Mouse (Mus musculus) kidney, embryonic 14.5 days (tissue): ENCODE data around the gene Gabrr2. TPM values are rescaled to one million over a fixed set of nuclear protein-coding genes. Genes with fewer than 3 reads are reported as not detected.
"Not testable (repeated sequence)": the region's sequence is repeated elsewhere in the genome, so short reads cannot be mapped to it uniquely, and the experiment has no call there.

Source experiments
- ATAC-seq: fragments of 200-750 bp; cut with Nextera tagmentation; 2 replicates; pipeline ENCODE4 v1.8.0; 2017; ENCODE audit warnings: moderate number of reproducible peaks, mild to moderate bottlenecking, moderate TSS enrichment, moderate library complexity; ENCODE audit not compliant: low FRiP score, low TSS enrichment
- H3K27ac ChIP-seq: fragments of 300-500 bp; sonication (generic); 2 replicates; pipeline ENCODE4 v1.5.1; 2014; ENCODE audit warnings: low read depth, mild to moderate bottlenecking, low read length, moderate library complexity, mixed read lengths
- H3K27me3 ChIP-seq: fragments of 300-500 bp; sonication (generic); 2 replicates; pipeline ENCODE4 v1.6.1; 2014; ENCODE audit warnings: mild to moderate bottlenecking, low read length; ENCODE audit not compliant: control insufficient read depth, insufficient read depth
- H3K36me3 ChIP-seq: fragments of 300-500 bp; sonication (generic); 2 replicates; pipeline ENCODE4 v1.6.1; 2014; ENCODE audit warnings: low read length, mixed read lengths; ENCODE audit not compliant: control insufficient read depth, insufficient read depth
- H3K4me1 ChIP-seq: fragments of 300-500 bp; sonication (generic); 2 replicates; pipeline ENCODE4 v1.6.1; 2014; ENCODE audit warnings: low read length, mixed read lengths; ENCODE audit not compliant: control insufficient read depth, insufficient read depth
- H3K4me2 ChIP-seq: fragments of 300-500 bp; sonication (generic); replicated peaks from 2 replicates; pipeline ENCODE4 v1.6.1; 2014; ENCODE audit warnings: low read depth, mild to moderate bottlenecking, low read length
- H3K4me3 ChIP-seq: fragments of 300-500 bp; sonication (generic); 2 replicates; pipeline ENCODE4 v1.5.1; 2014; ENCODE audit warnings: mild to moderate bottlenecking, low read length
- H3K9ac ChIP-seq: fragments of 300-500 bp; sonication (generic); 2 replicates; pipeline ENCODE4 v1.6.1; 2014; ENCODE audit warnings: low read depth, mild to moderate bottlenecking, low read length, moderate library complexity
- H3K9me3 ChIP-seq: fragments of 300-500 bp; sonication (generic); 2 replicates; pipeline ENCODE4 v1.6.1; 2016; ENCODE audit warnings: low read length; ENCODE audit not compliant: control insufficient read depth
- WGBS: fragments of 180-500 bp; shearing (Covaris S2); extraction: QIAGEN DNeasy Blood & Tissue Kit; methylation state at CpG from one replicate; pipeline ENCODE4 v1.1.7; 2014; 5-methylcytosine and 5-hydroxymethylcytosine counted together
- polyA plus RNA-seq: library from polyadenylated mRNA; unstranded; fragments of >200 nt; fragmentation: Nextera tagmentation; extraction: Ambion mirVana; gene quantifications from 2 replicates; pipeline ENCODE4 v1.2.1, GENCODE M21; 2014

Gene Gabrr2
- polyA plus RNA-seq, 1 experiment from 2014 or later: not detected

GRCm38 (mm10) chr4:33119118-33119517 lies 56.3 kb downstream of the Gabrr2 start:
- not testable (repeated sequence) for H3K4me1 ChIP-seq, H3K9ac ChIP-seq, H3K9me3 ChIP-seq, H3K27me3 ChIP-seq, ATAC-seq, H3K4me3 ChIP-seq, H3K4me2 ChIP-seq, H3K27ac ChIP-seq, H3K36me3 ChIP-seq
- WGBS: 4% methylated on average over 3 of the region's 3 CpGs

GRCm38 (mm10) chr4:33124493-33124892 lies 61.7 kb downstream of the Gabrr2 start:
- Histone ChIP-seq H3K27ac (no peak overlapping the region), H3K4me3 (no peak overlapping the region), H3K9ac (no peak overlapping the region), H3K27me3 (no peaks in the 10 kb centered on the region), H3K4me1 (no peaks in the 10 kb centered on the region), H3K4me2 (no peak overlapping the region), H3K36me3 (no peaks in the 10 kb centered on the region), H3K9me3 (no peaks in the 10 kb centered on the region)
- WGBS: 75% methylated on average over 6 of the region's 6 CpGs
- no peak for ATAC-seq

GRCm38 (mm10) chr4:33125409-33126084 lies 62.7 kb downstream of the Gabrr2 start:
- 70% methylated on average over 10 of the region's 10 CpGs for WGBS
- H3K4me2 ChIP-seq: no peak overlapping the region
- no peak overlapping the region for H3K4me3 ChIP-seq
- H3K27me3 ChIP-seq: no peaks in the 10 kb centered on the region
- H3K4me1 ChIP-seq: no peaks in the 10 kb centered on the region
- H3K27ac ChIP-seq: no peak overlapping the region
- no peaks in the 10 kb centered on the region for H3K9me3 ChIP-seq
- H3K36me3 ChIP-seq: no peaks in the 10 kb centered on the region
- H3K9ac ChIP-seq: no peak overlapping the region
- ATAC-seq: no peak

GRCm38 (mm10) chr4:33132221-33132620 lies 69.4 kb downstream of the Gabrr2 start, which contains the start of gene Gabrr1:
TSS of gene Gabrr1 (plus strand) at chr4:33132521.
- Histone ChIP-seq H3K9me3 (no peaks in the 10 kb centered on the region), H3K4me3 (no peak within 1 kb of the TSS), H3K27me3 (no peaks in the 10 kb centered on the region), H3K27ac (no peak within 1 kb of the TSS), H3K9ac (no peak within 1 kb of the TSS), H3K4me2 (no peak within 1 kb of the TSS), H3K36me3 (no peaks in the 10 kb centered on the region), H3K4me1 (no peaks in the 10 kb centered on the region)
- no peak for ATAC-seq
- 73% methylated on average over 11 of the region's 11 CpGs for WGBS

Other genes with a start within 250 kb of the Gabrr2 start
- gene Ankrd6, start 112.2 kb upstream of the Gabrr2 start, polyA plus RNA-seq: 7.1 and 14.3 TPM in 2 replicates
- gene Rragd, start 80.0 kb upstream of the Gabrr2 start, polyA plus RNA-seq: 14.5 and 21.1 TPM in 2 replicates
- 34.4 and 43.6 TPM in 2 replicates for gene Ube2j1, start 31.6 kb upstream of the Gabrr2 start, polyA plus RNA-seq
- gene Gabrr1, start 69.5 kb downstream of the Gabrr2 start, polyA plus RNA-seq: not detected in 2 replicates
- 0.70 and 1.1 TPM in 2 replicates for gene Pm20d2, start 126.7 kb downstream of the Gabrr2 start, polyA plus RNA-seq
- 4.1 and 5.1 TPM in 2 replicates for gene Srsf12, start 146.0 kb downstream of the Gabrr2 start, polyA plus RNA-seq
- gene Pnrc1, start 227.2 kb downstream of the Gabrr2 start, polyA plus RNA-seq: 99.0 and 113 TPM in 2 replicates
- gene Rngtt, start 247.3 kb downstream of the Gabrr2 start, polyA plus RNA-seq: 22.4 and 26.7 TPM in 2 replicates